Mouse (Mus musculus) brain, embryonic 14.5 days (tissue): ENCODE measurements around the gene Gm3187.
"Not testable (repeated sequence)": the region's sequence is repeated elsewhere in the genome, so short reads cannot be mapped to it uniquely, and the experiment has no call there.

Experiments used
- CTCF ChIP-seq: fragments of 200-500 bp; IDR thresholded peaks from 2 replicates; pipeline ENCODE4 v1.5.1; 2012; ENCODE audit warnings: inconsistent platforms, mild to moderate bottlenecking, moderate library complexity, borderline replicate concordance; ENCODE audit not compliant: insufficient read depth, insufficient read length; ENCODE audit errors: extremely low read depth
- POLR2A ChIP-seq: fragments of 200-500 bp; IDR thresholded peaks from 2 replicates; pipeline ENCODE4 v1.6.1; 2012; ENCODE audit warnings: mild to moderate bottlenecking, inconsistent platforms, borderline replicate concordance; ENCODE audit not compliant: poor library complexity, insufficient read depth, insufficient read length, severe bottlenecking; ENCODE audit errors: extremely low read depth

DNA sequence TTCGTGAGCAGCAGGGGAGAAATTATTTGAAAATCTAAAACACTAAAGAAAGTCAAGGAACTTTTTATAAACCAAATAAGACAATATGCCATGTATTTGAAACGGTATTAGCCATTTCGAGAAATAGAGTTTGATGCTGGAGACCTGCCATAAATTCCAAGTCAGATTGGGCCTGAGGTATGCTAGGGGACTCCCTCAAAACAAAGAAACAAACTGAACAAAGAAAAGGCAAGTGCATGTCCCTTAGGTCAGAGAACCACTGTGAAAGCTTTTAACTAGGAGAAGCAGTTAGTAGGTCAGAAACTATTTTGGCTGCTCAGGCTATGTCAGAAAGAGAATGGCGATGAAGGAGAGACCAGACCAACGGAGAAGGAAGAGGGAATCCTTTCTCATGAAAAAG lies at the start of gene Gm3187:
- TF ChIP-seq CTCF, POLR2A: not testable (repeated sequence)
